Mouse (Mus musculus) monocyte, adult 2 months (primary cell): Measurements from ENCODE around the gene Rhbdf2.
"Not testable (repeated sequence)": the region's sequence is repeated elsewhere in the genome, so short reads cannot be mapped to it uniquely, and the experiment has no call there.

Experiments used
- DNase-seq, 2 experiments: peaks; one replicate each; pipeline ENCODE4 v3.0.0; 2022; ENCODE audit warnings: low spot score in 2 of 2, low read depth in 1 of 2

The Rhbdf2 gene

DNA sequence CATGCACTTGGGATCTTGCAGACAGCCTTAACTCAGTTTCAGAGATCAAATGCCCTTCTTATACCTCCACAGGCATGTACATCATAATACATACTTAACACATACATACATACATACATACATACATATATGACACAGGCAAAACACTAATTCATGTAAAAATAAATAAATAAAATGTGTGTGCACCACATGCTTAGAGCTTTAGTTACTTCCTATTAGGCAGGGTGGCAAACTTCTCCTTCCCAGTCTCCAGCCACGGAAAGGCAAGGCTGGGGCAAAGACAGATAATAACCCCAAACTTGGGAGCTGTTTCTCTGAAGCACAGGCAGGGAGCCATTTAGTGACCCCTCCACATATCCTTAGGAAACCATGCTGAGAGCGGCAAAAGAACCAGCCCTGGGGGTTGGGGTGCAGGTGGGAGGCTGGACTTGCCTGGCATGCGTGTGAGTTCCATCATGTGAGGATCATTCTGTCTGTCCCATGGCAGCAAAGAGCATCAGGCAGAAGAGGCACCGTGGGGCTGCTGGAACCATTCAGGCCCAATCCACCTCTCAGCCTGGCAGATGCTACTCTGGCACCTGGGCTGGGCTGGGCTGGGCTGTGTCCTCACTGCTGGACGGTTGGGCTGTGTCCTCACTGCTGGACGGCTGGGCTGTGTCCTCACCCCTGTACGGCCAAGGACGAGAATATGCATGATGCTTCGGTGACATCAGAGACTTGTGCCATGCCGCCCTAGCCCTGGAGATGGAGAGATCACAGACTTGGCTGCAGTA, at the start of gene Rhbdf2:
Rhbdf2 (minus strand) TSS at position 721 of the 773 bp plus-strand sequence.
- no peak for DNase-seq

DNA sequence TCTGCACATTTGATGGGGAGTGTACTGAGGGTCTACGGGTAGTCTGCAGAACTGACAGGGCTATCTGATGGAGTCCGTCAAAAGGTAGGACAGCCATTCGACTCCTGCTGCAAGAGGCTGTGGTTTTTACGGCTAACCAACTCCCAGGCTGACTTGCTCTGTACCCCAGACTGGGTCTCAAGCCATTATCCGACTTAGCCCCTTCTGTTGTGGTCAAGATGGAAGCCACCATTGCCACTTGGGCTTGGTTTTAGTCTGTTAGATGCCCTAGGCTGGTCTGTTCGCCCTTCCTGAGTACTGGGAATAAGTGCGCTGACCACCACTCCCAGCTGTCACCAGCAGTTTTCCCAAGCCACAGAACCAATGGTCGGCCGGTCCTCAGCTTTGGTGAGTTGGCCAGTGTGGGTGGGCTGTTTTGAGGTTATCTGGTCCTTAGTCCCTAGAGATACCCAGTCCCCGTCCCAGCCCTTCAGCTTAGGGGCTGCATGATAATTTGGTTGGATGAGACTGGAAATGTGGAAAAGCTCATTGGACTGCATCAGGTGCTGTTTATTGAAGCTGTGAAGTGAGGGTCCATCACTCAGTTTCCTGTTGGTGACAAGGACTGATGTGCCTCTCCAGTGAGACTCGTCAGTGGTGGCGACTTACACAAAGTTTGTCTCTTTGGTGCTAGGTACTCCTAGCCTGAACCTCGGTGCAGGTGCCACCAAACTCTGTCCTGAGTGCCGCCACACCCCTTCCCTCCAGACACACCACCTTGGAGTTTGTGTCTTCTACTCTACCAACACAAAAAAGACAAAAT, 49.6 kb upstream of the Rhbdf2 start:
- no peak for DNase-seq

DNA sequence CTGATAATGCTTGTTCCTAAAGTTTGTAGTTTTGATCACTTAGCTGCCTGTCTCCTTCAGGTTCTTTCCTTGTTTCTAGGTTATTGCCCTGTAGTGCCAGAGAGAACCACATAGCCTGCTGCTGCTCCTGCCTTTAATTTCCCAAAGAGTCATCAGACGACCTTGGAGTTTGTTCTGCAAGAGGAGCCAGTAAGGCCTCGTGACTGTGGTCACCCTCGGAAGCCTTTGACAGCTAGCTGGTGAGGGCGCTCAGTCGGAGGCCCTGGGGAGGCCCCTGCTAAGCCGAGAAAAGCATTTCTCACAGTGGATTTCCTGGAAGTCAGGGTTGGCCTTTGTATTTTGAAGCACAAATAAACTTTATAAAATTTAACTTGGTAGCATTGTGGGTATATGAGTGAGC, 48.6 kb upstream of the Rhbdf2 start:
- DNase-seq: not testable (repeated sequence)

DNA sequence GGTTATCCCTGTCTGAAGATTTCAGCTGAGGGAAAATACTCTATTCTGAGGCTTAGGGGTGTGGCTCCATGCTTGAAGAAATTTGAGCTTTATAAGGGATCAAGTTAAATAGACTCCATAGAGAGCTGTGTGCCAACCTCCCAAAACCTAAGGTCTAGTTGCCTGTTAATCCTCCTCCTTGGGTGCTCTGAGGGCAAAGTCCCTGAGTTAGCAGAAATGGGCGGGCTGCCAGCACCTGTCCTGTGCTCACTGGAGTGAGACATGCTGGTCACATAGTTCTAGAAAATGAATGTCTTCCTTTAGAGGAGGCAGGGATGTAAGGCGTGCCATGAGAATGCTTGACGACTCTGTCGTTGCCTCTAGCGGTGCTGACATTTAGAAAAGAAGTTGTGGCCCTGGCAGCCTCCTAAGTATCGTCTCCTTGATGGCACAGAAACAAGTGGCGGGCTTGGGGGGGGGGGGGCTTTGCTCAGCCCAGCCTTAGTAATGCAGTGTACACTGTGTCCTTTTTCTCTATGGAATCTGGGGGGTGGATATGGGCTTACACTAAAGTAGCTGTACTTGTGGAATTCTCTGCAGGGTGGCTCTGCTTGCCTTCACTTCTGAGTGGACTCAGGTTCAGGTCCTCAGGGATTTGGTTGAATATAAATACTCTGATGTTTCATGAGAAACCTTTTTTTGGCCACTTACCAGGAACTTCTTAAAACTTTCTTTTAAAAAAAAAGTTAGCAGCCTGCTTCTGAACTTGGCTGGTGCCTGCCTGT, 48.0 kb upstream of the Rhbdf2 start:
- no peak for DNase-seq

DNA sequence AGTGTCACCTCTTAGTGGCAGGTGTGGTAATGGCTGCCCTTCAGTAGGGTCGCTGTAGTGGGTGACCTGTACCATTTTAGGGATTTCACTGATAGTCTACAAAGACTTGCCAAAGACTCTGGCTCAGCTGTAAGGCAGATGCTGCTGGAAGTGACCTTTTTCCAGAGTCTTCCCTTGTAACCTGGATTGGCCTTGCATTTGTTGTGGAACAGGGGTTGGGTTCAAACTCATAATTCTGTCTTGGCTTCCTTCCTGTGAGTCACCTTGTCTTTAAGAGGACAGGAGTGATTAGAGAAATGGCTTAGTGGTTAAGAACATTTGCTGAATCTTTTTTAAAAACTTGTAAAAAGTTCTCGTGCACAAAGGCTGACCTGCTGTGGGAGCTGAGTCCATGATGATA, 46.6 kb upstream of the Rhbdf2 start:
- no peak for DNase-seq

DNA sequence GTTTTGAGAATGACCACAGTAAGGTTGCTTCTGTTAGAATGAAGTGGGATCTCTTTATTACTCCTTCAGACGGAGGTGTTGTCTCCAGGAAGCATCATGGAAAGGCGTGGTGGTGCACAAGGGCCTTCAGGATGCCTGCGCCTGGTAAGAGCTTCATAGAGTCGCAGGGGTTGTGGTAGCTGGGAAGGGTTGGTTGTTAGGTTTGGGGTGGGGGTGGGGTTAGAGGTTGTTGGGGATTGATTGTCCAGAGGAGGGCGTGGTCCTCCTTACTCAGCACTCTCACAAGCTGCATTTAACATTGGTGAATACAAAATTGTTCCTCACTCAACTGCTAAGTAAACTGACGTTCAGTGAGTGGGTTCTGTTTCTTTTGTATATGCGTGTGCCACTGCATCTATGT, 45.8 kb upstream of the Rhbdf2 start:
- DNase-seq: no peak

DNA sequence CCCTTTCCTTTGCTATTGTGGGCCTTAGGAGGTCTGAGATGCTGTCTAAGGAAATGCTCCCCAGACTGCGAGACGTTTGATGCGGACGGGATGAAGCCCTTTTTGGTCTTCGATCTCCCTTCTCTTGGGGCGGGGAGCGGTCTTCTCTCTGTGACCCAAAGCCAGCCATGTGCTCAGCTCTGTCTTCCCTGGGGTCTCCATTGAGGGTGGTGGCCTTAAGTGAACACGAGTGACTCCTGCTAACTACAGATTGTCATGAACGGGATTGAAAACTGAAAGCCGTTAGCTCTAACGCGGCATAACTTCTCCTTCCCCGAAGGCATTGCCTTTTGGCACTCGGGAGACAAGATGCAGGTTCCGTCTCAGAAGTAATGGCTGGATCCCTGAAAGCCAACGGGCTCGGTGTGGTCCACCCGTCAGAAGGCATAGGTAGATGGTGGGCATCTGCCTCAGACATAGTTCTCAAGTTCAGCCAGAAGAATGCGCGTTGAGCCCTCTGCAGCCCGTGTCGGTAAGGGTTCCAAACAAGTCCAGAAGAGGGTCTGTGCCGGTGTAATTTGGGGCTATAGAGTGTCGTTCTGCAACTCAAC, 45.1 kb upstream of the Rhbdf2 start:
- no peak for DNase-seq

DNA sequence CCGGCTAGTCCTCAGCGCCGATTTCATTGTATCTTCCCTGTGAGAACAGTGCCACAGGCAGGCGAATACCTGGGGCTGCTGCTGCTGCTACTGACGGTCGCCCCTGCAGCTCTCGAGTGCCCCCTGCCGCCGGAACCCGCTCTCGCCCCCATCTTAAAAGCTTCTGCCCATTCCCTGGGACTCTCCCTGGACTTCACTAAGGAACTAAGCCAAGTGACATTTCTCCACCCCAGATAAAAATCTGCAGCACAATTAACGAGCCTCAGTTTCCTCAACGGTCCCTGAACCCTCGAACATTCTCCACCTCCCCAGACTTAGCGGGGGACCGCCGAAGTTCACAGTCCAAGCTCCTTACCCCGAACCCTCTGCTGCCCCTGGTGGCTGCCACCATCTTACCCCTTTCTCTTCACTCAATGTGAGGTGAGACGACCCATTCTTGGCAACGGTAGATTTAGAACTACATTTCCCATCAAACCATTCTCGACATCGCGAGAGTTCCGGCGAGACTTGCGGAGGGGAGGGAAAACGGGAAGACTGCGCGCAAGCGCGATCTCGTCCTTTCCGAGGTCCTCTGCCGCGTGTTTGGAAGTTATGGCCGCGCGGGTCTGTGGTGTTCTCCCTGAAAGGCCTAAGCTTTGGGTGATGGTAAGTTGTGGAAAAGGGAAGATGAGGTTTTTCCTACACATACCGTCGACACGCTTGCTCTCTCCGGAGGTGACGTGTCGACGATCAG, 44.5 kb upstream of the Rhbdf2 start:
- DNase-seq: peak; percentile 88 to 97

DNA sequence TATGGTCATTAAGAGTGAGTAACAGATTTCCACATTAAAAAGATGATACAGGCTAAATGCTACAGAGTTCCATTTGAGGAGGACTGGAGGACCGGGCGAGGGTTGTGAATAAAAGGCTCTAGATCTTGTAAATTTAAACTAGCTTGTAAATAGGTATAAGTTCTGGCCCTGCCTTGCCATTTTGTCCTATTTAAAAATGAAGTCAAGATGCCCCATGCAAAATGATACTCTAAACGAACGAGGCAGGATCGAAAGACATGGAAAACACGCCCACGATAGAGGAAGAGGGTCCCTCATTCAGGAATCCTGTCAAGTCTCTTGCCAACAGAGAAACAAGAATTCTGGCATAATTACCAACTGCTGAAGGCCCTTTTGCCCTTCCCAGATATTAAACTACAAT, 43.6 kb upstream of the Rhbdf2 start:
- no peak for DNase-seq

DNA sequence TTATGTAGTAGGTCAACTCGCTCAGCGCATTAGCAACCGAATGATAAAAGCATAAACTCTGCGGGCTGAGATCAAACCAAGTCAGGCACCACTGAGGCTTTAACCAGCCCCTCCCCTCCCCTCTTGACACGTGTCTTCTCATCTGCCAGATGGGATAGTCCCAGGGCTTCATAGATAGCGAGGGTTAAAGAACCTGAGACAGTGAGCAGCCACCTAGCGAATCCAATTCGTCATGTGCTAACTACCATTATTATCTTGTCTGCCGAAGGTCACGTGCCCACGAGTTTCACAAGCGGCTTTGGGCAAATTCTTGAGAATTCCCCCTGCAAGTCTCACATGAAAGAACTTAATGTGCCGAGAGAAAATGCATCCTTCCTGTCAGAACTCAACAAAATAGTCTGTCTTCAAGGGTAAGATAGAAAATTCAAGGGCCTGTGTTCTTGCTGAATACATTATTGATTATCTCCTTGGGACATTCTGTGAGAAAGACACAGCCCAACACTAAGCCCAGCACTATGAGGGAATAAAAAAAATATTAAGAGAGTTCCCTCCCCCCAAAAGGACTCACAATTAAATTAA, 43.1 kb upstream of the Rhbdf2 start:
- no peak for DNase-seq

DNA sequence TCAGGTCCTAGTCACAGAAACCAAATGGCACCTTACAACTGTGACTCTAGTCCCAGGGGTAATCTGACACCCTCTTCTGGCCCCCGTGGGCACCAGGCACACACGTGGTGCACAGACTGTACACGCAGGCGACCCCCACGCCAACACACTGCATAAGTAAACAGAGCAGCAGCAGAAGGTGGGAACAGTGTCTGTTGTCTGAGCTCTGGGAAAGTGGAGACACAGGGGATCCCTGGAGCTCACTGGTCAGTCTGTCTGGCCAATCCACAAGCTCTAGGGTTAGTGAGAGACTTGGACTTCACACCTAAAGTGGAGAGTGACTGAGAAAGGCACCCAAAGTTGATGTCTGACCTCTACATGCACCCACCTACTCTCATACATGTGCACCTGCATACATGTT, 42.5 kb upstream of the Rhbdf2 start:
- no peak for DNase-seq

DNA sequence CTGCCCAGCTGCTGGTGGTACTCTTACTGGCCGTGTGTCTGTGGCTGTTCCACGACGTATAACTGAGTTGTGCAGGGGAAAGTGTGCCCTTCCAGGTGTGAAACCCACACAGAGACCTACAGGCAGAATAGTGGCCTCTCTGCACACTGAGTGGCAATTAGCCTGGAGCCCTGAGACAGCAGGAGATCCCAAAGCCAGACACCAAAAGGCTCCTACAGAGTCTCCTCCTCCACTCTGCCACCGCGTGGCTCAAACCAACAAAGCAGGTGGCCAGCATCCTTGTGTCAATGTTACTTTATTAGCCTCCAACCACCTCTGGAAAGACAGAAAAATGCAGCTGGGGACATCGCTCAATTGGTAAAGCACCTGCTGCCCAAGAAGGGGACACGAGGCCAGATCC, 42.0 kb upstream of the Rhbdf2 start:
- no peak for DNase-seq

DNA sequence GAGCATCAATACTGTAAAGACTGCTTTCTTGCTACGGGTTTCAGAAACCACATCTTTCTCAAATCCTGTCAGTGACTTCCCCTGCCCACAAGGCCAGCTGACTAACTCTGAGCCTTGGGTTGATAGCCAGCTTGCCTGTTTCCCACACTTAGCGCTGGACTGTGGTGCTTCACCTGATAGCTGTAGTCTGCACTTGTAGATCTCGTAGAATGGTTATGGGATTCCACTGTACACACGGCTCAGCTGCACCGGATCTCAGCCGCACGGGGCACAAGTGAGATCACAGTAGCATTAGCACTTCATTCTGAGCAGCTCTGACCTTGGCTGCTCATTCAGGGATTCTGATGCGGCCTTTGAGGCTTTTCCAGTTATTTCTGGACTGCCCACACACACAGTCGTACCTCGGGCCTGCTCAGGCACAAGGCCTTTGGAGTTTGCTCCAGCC, 41.6 kb upstream of the Rhbdf2 start:
- no peak for DNase-seq

DNA sequence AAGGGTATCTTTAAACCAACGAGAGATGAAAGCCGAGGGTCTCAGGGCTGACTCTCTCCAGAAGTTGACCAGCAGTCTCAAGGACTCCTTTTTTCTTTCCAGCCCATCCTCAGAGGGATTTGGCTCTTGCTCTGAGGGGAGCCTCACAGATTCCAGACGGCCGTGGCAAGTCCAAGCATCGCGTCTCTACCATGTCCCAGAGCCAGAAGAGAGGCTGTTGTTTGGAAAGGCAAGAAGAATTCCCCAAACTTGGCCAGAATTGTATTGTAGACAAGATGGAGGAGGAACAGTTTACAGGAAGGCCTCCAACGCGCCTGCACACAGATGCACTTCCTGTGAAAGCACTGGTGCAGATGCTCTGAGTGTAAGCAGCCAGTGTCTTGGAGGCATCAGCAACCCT, 41.1 kb upstream of the Rhbdf2 start:
- no peak for DNase-seq

DNA sequence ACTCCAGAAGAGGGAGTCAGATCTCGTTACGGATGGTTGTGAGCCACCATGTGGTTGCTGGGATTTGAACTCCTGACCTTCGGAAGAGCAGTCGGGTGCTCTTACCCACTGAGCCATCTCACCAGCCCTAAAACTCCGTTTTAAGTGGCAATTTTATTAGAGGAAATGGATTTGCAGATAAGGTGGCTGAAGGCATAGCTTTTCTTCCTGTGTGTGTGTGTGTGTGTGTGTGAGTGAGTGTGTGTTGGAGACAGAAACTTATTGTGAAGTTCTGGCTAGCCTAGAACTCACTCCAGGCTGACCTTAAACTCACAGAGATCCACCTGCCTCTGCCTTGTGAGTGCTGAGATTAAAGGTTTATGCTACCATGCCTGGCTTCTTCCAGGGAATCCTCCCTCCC, 40.2 kb upstream of the Rhbdf2 start:
- not testable (repeated sequence) for DNase-seq

DNA sequence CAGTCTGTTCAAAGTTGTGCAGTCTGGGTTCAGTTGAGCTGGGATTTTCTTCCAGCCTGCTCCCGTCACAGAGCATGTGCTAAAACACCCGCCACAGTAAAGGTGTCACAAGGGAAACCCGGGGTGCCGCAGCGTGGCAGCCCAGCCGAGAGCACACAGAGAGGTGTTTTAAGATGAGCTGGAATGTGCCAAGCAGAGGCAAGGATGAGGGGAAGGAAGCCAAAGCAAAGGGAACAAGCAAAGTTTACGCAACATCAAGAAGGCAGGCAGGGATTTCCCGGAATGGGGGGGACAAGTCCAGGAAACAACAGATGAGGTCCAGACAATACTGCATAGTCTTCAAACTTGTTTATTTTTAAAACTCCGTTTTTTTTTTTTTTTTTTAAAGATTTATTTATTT, 39.7 kb upstream of the Rhbdf2 start:
- DNase-seq: no peak

DNA sequence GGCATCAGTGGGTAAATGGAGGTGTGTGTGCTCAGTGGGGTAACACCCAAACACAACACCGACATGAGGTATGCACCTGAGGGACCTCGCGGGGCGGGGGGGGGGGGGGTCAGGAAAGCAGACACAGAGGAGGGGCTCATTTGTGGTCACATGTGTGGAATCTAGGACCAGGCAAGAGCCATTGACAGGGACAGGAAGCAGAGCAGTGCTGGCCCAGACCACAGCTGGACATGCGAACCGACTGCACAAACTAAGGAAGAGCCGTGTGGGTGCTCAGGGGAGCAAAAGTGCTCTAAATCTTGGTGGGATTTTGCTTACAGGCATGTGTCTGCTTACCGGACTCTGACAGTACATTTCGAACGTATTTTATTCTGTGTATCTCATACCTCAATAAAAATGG, 38.5 kb upstream of the Rhbdf2 start:
- DNase-seq: no peak

DNA sequence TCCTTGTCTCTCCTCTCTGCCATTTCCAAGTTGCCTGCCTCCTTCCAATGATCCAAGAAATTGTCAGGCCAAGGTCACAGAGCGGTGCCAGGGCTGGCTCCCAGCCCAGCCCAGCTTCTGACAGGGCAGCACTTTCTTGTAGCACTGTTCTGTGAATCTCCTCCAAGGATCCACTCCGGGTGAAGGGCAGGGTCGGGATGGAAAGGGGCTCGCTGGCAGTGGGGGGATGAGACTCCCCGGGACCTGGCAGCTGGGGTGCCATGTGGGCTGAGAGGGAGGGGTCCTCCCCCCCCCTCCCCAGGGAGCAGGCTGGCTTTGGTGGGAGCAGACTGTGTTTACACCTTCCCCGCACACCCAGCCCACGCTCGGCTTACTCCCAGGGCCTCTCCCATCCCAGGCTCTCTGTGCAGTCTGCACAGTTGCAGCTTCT, 35.1 kb upstream of the Rhbdf2 start:
- no peak for DNase-seq

DNA sequence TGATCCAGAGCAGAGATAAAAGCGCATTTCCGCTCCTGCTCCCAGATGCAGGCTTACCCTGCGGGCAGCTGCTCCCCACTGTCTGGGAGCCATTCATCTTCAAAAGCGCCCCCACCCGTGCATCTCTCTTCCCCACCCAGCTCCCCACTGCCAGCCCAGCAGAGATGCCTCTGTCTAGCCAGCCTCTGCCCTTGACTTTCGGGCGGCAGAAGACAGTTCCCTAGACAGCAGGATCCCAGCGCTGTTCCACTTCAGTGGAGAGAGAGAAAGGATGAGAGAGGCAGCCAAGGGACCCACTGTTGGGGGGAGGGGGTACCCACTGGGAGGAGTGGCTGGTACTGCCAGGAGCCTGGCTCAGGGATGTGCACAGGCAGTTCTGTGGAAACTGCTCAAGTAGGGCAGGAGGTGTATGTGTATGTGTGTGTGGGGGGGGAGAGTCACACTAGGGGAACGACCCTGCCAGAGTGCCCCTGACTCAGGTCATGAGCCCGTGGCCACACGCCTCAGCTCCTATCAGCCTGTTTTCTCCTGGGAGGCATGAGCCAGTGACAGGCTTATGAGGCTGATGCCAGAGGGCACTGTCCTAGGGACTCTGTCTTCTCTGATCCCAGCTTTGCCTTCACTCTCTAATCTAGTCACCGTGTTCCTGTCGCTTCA, 34.6 kb upstream of the Rhbdf2 start:
- DNase-seq: no peak

DNA sequence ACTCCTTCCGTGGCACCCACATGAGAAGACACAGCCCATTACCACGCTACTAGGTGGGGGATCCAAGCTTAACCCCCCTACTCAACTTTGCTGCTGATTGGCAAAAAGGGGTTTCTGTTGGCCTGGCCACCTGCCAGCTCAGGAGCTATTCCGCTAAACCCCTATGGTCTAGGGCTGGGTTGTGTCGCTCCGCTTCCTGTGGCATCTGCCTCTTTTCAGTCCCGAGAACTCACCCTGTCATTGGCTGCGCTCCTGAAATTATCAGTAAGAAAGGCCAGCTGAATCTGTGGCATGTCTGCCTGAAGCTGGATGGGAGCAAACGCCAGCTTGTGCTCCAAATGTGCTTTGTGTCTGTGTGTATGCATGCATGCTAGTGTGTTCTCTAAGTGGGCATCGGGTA, 33.4 kb upstream of the Rhbdf2 start:
- DNase-seq: no peak
